Mouse (Mus musculus) brain, embryonic 18.5 days (tissue): ENCODE measurements around the gene Axdnd1.

Source experiments
- DNase-seq: peaks from one replicate; pipeline ENCODE4 v3.0.0-alpha.2; 2012; ENCODE audit warnings: low read depth, low spot score

The Axdnd1 gene

GRCm38 (mm10) chr1:156420671-156421297 is at the start of gene Axdnd1:
TSS of gene Axdnd1 (minus strand) at chr1:156421159.
- peak; percentile 62 for DNase-seq

DNA sequence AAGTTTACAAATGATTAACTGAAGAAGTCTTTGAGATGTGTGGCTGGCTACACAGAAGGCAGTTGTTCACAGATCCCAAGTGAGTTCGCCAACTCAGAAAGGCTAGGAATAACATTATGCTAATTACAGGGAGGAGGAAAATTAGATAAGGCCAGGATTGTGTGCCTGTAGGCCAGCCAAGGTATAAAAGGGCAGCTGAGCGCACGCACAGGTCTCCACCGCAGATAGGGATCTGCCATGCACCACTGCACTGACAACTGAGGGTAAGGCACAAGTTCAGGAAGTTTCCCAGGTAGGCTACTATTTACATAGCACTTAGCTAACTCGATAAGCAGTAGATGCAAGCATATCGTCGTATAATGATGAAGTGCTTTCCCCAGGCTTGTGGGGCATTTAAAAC is 49.6 kb upstream of the Axdnd1 start:
- DNase-seq, result no peak

DNA sequence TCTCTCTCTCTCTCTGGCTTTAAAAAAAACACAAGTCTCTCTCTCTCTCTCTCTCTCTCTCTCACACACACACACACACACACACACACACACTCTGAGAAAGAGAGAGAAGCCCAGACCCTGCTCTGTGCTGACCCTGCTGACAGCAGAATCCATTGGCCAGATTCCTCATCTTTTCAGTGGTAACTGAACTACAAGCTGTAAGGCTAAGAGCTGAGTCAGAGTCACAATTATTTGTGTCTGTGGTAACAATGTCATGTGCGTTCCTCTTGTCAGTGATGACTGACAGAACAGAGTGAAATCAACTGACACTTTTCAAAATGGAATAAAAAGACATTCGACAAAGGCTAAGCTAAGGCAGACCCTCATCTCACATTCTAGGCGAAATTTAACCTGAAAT is 47.6 kb upstream of the Axdnd1 start:
- DNase-seq, result no peak

GRCm38 (mm10) chr1:156467655-156468255 is 46.8 kb upstream of the Axdnd1 start:
- DNase-seq, result no peak

GRCm38 (mm10) chr1:156464963-156465362 is 44.0 kb upstream of the Axdnd1 start:
- DNase-seq, result no peak

GRCm38 (mm10) chr1:156463981-156464853 is 43.3 kb upstream of the Axdnd1 start:
- no peak for DNase-seq

GRCm38 (mm10) chr1:156462273-156462991 is 41.5 kb upstream of the Axdnd1 start:
- no peak for DNase-seq

GRCm38 (mm10) chr1:156461036-156461435 is 40.1 kb upstream of the Axdnd1 start:
- no peak for DNase-seq

DNA sequence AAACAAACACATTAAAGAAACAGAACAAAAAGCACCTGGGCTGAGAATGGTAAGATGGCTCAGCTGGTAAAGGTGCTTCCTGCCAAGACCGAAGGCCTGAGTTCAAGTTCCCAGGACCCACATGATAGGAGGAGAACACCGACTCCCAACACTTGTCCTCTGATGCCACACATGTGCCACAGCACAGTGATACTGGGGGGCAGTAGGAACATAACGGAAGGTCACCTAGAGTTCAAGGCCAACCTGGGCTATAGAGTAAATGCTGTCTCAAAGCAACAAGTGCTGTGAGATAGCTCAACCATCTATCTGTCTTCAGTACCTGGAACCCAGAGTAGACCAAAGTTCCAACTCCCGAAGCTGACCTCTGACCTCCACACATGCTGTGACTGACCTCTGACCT is 39.3 kb upstream of the Axdnd1 start:
- DNase-seq, result no peak

DNA sequence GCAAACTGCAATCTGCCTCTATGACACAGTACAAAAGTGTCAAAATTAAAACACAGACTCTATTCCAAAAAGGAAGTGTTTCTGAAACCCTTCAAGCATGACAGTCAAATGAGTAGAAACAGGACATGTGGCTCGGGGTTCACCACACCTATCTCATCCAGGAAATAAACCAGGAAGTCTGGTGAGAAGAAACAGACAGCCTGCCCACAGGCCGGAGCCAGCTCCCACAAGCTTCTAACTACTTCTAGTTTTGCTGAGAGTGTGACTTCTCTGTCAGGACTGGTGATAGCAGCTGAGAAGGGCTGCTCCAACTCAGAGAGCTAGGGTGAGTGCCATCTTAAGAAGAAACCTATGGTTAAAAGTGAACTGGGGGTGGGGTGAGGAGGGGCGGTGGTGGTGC is 38.7 kb upstream of the Axdnd1 start:
- no peak for DNase-seq

- no peak for DNase-seq
Measured at GRCm38 (mm10) chr1:156458391-156459060, 37.6 kb upstream of the Axdnd1 start.

DNA sequence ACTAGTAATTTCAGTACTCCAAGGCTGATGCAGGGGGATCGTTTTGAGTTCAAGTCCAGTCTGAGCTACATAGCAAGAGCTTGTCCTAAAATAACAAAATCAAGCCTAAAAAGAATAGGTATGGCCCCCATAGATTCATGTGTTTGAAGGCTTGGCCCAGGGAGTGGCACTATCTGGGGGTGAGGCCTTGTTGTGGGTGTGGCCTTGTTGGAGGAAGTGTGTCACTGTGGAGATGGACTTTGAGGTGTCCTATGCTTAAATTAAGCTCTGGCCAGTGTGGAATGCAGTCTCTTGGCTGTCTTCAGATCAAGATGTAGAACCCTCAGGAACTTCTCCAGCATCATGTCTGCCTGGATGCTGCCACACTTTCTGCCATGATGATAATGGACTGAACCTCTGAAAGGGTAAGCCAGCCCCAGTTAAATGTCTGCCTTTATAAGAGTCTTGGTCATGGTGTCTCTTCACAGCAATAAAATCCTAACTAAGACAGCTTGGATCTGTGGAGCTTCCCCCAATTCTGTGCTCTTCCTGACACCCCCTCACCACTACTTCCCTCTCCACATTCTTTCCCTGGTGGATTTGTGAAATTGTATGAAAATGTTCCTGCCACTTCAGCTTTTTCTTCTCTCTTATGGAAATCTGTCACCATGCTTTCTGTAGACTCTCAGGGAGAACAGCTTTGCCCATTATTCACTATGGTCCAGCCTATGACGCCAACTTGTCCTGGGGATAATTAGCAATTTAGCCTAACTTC is 34.2 kb upstream of the Axdnd1 start:
- no peak for DNase-seq

- no peak for DNase-seq
Measured at GRCm38 (mm10) chr1:156454384-156454783, 33.4 kb upstream of the Axdnd1 start.

GRCm38 (mm10) chr1:156453876-156454275 is 32.9 kb upstream of the Axdnd1 start:
- DNase-seq, result no peak

- DNase-seq, result no peak
Measured at GRCm38 (mm10) chr1:156450478-156450877, 29.5 kb upstream of the Axdnd1 start.

DNA sequence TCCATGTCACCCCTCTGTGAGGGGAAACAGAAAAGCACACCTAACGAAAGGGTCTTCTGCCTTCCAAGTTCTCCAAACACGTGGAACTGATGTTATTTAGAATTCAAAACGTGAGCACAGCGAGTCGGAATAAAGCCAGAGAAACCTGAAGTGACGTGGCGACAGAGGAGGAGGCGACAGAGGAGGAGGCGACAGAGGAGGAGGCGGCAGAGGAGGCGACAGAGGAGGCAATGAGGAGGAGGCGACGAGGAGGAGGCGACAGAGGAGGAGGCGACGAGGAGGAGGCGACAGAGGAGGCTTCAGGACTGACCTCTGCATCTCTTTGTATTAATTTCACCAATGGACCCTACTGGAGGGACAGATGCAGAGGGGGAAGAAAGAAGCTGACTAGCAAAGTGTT is 28.7 kb upstream of the Axdnd1 start:
- DNase-seq, result no peak

DNA sequence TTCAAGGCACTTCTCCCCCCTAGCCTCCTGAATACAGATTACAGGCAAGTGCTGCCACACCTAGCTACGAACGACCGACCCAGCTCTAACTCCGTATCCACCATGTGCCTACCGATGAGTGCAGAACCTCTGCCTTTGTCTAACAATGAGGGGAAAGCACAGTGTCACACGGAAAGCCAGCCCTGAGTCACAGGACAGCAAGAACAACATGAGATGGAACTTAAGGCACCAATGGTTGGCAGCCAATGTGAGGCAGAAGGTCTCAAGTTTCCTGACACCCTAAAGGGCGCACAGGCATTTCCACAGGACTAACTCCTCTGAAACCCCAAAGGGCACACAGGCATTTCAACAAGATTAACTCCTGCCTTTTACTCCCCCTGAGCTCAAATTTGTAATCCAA is 28.1 kb upstream of the Axdnd1 start:
- DNase-seq, result no peak

DNA sequence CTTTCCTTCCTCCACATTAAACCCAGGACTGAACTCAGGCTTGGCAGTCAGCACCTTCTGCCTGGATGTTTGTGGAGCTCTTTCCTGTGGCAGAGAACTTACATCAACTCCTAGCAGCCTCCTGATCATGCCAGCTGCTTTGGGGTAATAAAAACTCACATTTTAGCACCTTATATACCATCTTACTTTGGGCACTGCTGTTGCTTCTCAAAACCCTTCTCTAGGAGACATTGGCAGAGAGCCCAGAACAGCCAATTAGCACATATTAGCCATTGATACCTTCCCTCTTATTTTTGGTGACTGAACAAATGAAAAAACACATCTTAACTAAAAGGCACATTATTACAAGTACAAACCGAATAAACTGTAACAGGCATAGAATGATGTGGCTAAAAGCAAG is 24.1 kb upstream of the Axdnd1 start:
- no peak for DNase-seq

- DNase-seq, result no peak
Measured at GRCm38 (mm10) chr1:156442776-156443175, 21.8 kb upstream of the Axdnd1 start.

DNA sequence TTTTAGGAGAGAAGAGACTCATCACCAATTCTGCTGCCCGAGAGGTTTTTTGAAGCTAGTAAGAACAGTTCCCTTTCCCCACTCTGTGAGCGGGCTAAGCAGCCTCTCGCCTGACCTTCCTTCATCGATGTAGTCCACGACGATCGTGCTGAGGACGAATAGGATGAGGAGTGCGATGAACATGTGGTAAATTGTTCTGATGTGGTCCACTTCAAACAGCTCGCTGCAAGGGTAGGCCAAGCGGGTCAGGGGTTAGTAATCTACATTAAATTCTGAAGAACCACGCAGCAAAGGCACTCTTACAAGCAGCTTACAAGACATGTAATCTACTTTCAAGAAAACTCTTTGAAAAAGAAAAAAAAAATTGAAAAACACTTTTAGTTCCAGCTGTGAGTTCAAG is 21.3 kb upstream of the Axdnd1 start:
- no peak for DNase-seq

DNA sequence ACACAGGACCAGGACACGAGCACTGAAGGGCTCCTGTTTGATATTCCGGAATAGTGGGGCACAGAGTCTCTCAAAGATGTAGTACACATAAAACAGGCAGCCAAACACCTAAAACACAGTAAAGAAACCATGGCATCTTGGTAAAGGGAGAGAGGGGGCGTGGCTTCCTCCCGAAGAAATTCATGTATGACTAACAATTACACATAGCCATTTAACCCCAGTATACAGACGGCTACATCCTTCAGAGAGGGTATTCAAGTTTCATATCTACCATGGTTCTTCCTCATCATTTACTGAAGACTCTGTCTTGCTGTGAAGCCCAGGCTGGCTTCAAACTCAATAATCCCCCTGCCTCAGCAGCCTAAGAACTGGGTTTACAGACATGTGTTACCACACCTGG is 16.8 kb upstream of the Axdnd1 start:
- DNase-seq, result no peak
